Mouse (Mus musculus) lung, postnatal 36 days (tissue): ENCODE results near the gene Nme3.
A peak's percentile ranks its signal among the peaks of the same experiment; 100 is the strongest.

ENCODE experiments used
- DNase-seq: peaks from one replicate; pipeline ENCODE4 v3.0.0; 2022; ENCODE audit warnings: mixed read lengths

The Nme3 gene

DNA sequence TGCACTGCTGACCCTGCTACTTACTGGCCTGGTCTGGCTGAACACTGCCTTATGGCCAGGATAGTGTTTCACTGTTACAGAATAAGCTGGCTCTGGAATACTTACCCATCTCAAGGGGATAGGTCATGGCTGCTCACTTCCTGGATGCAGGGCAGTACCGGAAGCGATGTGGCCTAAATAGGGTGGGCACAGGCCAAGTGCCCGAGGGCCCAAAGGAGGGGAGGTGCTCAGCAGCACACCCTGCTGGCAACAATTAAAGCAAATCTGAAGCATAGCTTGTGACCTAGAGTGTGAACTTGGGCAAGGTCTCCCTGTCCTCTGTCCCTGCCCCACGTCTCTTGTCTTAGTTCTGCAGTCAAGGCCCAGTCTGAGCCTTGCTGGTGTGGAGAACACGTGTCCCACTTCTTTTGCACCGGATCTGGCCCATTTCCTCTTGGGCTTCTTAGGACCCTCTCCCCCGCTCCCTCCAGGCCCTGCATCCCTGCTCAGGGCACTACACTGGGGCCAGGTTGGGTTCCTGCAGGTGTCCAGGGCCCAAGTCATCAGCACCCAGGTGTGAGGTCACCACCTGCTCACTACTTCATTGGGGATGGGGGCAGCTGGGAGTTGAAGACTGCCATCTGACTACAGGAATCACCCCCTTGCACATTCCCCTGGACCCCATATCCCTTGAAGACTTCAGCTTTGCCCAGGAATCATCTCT, 14.4 kb upstream of the Nme3 start:
- peak; percentile 32 for DNase-seq

DNA sequence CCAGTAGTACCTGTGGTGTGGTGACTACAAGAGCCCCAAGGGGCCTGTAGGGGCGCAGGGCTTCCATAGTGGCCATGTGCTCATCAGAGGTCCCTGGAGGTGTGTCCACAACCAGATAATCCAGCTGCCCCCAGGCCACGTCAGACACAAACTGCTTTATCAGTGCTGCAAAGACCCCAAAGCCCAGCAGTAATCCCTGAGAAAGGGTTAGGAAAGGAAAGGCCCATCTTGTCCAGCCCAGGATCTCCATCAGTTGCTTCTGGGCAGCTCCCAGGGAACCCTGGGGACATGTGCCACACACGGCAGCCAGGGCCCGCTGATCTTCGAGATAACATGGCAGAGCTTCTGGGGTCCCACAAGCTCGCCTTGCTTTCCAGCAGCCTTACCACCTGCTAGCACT, 11.9 kb upstream of the Nme3 start:
- no peak for DNase-seq

DNA sequence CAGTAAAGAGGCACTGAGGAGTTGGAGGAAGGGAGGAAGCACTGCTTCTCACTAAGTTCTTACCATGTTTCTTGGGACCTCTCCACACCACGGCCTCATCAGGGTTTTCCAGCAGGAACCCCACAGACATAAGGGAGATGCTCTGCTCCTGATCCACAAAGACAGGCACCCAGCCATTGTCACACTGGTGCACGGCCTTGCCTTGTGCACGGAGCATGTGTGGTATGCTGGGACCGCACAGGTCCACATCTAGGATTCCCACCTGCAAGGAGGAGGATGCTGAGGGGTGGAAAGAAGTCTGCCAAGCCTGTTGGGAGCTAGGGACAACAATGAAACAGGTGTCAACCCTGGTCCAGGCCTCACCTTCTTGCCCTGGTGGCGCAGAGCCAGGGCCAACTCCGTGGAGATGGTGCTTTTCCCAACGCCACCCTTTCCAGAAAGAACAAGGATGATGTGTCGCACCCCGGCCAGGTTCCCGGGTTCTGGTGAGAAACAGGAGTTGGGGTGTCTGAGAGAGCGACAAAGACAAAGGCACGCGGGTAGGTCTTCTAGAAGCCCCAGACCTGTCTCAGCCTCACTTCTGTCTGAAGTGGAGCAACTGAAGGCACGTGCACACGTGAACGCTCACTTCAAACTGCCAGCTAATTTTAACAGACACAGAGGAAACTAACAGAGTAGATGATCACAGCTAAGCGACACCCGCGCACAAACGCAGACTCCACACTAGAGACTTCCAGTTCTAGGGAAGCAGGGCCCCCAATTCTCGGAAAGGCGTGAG, 10.8 kb upstream of the Nme3 start:
- no peak for DNase-seq

DNA sequence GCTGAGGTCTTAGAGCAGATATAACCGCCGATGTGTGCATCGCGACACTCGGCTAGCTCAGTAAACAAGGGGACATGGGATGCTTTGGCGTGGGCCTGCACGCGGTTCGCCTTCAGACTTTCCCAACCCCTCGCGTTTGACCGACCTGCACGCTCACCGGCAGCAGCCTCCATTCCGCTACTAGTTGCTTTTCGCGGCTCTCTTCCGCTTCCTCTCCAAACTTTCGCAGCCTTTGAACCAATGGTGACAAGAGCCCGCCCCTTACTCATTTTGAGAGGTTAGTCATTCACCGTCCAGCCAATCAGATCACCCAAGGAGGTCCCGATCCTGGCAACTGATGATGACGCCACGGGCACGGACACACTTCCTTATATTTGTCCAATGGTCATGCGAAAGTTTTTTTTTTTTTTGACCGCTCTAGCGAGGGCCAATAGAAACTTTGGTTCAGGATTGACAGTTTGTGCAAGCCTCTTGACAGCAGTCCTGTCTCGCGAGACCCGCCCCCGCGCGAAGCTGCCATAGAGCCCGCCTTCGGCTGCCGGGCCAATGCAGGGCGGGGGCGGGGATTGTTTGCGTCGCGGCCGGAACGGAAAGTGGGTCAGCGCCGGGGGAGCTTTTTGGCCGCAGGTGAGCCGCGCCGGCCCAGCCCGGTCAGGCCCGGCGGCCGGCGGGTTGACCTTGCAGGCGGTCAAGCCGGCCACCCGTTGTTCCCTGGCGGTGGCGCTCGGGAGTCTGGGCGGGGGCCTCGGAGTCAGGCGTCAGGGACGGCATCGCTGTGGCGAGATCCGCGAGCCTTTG, 10.0 kb upstream of the Nme3 start, which contains the start of the genes Nubp2 and Spsb3:
Nubp2 (minus strand) TSS at position 216 of the 798 bp plus-strand sequence.
Spsb3 (plus strand) TSS at position 510 of the 798 bp plus-strand sequence.
- peak; percentile 100 for DNase-seq

DNA sequence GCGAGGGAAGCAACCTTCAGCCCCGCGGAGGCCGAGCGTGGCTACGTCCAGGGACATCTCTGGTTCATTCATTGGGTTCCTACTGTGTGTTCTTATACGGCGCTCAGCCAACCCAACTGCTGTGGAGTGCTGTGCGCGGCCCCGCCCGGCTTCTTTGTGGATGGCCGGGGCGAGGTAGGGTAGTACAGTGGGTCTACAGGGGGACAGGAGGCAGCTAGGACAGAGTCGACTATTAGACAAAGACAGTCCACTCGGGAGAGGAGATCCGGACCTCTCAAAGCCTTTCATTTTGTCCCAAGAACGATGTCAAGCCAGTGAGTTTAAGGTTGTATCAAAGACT, 9.4 kb upstream of the Nme3 start:
- DNase-seq = no peak

DNA sequence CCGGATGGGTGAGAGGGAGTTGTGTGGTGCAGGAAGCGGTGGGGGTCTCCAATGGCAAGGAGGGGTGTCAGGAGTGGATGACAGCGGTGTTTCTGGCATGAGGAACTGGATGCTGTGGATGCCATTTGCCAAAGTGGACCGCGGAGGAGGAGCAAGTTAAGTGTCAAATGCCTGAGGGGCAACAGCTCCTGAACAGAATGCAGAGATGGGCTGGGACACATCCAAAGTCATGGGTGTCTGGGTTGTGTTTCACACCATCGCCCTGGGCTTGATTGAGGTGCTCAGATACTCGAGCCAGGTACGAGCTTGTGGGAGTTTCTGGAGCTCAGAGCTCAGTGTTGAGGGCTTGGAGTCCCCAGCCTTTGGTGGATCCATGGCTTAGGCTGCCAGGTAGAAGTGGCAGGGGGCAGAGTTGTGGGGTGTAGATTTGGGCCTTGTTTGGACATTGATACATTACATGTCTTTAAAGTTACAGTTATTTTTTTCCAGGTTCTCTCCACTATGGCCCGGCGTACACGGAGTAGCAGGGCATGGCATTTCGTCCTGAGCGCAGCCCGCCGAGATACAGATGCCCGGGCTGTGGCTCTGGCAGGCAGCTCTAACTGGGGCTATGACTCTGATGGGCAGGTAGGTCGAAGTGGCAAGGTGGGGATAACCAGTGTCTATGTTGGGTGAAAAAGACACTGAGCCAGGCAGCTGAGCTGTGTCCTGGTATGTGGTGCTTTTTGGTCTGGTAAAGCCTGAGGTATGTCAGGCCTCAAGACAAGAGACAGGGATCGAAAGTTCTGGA, 8.8 kb upstream of the Nme3 start:
- no peak for DNase-seq

DNA sequence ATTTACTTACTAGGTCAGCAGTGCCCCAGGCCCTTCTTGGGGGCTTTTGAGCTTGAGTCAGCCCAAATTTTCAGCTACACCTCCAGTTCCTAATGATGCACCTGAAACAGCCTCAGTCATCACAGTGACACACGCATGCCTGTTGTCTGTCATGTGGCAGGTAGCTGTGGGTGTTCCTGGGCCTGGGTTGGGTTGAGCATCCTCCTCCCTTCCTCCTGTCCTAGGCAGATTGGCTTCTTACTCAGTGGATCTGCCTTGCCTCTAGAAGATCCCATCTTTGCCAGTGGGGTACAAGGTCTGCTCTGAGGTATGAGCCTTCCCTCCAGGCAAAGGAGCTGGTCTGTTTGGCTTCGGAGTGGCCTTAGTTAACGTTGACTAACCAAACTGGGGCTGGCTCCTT, 7.4 kb upstream of the Nme3 start:
- DNase-seq = no peak

DNA sequence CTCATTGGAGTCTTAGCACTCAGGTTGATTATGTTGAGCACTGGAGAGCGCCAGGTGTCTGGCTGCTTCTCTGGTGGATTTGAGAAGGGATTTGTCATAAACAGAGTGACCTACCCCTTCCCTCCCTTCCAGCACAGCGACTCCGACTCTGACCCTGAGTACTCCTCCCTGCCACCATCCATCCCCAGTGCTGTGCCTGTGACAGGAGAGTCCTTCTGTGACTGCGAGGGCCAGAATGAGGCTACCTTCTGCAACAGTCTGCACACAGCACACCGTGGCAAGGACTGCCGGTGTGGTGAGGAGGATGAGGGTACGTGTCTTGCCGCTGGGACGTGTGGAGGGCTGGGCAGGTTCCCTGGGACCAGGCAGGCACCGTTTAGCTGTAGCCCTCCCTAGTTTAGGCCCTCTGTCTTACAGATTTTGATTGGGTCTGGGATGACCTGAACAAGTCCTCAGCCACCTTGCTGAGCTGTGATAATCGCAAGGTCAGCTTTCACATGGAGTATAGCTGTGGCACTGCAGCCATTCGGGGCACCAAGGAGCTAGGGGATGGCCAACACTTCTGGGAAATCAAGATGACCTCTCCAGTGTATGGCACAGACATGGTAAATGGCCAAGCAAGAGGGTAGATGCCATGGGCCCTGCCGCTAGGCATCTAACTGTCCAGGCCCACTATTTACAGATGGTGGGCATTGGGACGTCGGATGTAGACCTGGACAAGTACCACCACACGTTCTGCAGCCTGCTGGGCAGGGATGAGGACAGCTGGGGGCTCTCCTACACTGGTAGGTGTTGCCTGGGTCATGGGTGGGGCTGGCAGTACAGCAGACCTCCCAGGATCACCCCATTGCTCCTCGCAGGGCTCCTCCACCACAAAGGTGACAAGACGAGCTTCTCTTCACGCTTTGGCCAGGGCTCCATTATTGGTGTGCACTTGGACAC, 5.9 kb upstream of the Nme3 start:
- DNase-seq = no peak

DNA sequence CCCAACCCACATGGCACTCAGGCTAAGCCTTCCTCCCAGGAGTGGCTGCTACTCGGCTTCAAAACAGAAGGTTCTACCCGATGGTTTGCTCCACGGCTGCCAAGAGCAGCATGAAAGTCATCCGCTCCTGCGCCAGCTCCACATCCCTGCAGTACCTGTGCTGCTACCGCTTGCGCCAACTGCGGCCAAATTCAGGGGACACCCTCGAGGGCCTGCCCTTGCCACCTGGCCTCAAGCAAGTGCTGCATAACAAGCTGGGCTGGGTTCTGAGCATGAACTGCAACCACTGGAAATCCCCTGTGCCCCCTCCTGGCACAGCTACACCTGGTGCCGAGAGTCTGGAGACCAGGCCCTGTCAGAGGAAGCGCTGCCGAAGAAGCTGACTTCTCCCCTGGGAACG, 5.0 kb upstream of the Nme3 start:
- DNase-seq = no peak

DNA sequence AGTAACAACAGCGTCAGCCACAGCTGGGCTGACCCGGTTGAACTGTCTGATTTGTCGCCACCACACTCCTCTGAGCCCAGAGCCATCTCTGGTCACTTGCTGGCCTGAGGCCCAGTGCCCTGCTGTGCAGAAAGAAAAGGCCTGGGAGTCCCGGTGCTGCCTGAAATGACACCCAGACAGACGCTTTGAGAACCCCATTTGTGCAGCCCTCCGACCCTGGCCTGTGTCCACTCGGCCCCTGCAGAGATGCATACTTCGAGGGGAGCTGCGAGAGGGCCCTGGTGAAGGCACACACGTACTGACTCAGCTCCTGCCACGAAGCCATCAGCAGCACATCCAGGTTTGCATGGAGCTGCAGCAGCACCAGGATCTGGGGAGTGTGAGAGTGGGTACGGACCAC, 3.5 kb upstream of the Nme3 start:
- DNase-seq = no peak

DNA sequence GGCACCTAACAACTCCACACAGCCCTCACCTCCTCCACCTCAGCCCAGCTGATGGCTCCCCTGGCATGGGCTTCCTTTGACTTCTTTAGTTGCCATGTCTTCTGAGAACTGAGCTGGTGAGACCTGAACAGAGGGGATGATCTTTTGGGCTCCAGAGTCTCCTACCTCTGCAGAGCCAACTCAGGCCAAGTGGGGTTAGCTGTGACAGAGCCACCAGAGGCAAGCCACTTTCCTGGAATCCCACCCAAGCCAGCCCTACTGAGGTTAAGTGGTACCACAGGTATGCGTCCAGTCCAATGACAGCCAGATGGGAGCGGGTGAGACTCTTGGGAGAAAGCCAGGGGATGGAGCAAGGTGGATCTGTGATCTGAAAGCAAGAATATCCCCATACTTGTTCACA, 3.0 kb upstream of the Nme3 start:
- DNase-seq = no peak

DNA sequence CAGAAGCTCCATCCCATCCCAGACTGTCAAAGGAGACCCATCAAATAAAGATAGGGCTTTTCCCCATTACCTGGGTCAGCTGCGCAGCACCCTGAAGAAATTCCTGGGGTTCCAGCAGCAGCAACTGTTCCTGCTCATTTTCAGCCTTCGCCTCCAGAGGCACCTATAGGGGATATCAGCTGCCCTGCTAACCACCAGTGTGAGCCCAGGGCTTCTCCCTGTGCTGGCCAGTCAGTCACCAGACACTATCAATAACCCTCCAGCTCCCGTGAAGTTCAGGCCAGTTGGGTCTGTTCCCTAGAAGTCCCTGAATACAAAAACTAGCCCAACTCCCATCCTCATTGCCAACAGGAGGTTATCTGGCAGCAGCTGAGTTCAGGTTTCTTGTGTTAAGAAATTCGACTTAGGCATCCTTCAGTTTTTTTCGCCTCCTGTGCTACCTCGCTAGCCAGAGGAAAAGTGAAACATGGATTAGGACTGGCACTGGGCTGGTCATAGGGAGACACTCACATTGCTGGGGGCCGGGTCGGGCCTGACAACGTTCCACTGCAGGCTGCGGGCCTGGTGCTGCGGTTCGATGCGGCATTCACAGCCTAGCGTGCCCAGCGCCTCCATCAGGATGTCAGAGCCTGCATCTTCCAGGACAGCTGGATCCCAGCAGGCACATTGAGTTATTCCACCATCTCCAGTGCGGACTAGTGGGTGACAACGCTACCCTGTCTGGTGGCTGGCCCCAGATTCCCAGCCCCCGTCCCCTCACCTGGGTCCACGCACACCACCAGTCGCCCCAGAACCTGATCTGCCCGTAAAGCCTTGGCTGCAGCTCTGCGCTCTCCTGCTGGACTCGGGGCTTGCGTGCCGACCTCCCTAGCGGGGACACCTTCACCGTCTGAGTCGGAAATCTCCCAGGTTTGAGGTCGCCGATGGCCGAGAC, 2.0 kb upstream of the Nme3 start:
- no peak for DNase-seq

DNA sequence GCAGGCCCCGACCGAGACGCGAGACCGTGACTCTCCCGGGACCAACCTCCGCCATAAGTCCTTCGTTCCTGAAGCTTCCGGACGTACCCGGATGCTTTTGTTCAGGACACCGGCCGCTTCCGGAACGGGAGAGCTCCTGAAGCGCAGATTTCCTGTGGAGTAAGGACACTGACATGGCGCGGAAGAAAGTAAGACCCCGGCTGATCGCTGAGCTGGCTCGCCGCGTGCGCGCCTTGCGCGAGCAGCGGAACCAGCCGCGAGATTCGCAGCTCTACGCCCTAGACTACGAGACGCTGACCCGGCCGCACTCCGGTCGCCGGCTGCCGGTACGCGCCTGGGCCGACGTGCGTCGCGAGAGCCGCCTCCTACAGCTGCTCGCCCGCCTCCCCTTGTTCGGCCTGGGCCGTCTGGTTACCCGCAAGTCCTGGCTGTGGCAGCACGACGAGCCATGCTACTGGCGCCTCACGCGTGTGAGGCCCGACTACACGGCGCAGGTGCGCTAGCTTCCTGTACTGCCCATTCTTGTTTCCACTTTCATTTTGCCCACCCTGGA, 1.2 kb upstream of the Nme3 start, which contains the start of the genes Eme2 and Mrps34:
Eme2 (minus strand) TSS at position 93 of the 553 bp plus-strand sequence.
Mrps34 (plus strand) TSS at position 122 of the 553 bp plus-strand sequence.
- peak; percentile 88 for DNase-seq

DNA sequence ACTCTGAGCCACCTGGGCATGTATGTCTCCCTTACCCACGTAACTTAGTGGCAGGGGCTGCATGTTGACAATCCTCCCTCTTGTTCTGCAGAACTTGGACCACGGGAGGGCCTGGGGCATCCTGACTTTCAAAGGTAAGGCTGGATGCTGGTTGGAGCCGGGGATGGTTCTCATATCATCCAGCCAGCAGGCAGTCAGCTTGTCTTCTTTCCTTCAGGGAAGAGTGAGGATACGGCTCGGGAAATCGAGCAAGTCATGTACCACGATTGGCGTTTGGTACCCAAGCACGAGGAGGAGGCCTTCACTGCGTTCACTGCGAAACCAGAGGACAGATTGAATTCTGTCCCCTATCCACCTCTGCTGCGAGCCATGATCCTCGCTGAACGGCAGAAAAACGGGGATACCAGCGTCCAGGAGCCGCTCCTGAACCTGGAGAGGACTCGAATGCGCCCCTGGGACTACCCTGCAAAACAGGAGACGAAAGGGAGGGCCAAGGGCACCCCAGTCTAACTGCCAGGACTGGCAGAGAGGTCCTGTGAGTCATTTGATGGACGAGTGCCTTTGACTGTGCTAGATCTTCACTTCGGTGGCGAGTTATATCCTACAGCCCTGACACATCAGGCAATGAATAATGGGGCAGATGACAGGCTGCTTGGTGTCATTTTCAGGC, 594 bp upstream of the Nme3 start:
- no peak for DNase-seq

DNA sequence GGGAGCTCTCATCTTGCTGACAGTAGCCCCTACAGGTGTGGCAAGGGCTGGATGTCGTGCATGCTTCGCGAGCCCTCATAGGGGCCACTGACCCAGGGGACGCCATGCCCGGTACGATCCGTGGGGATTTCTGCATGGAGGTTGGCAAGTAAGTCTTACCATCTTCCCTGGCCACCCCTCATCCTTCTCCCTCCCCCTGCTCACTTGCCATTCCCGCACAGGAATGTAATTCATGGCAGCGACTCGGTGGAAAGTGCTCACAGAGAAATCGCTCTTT, 631 bp downstream of the Nme3 start:
- DNase-seq = no peak

DNA sequence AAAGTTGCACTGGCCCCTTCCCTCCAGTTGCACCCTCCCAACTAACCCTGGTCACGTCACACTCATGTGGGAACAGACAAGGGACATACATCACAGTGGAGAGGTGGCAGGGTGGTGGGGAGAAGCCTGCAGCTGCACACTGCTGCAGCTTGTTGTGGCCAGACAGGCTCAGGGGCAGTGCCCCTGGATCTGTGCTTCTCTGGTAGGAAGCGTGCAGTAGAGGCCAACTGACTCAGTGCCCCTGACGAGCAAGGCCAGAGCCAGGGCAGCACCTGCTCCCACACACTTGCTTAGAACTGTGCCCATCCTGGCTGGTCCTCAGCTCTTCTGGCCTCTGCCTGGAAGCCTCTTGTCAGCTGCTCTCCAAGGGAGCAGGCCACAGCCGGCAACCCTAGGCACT, 1.3 kb downstream of the Nme3 start:
- no peak for DNase-seq

DNA sequence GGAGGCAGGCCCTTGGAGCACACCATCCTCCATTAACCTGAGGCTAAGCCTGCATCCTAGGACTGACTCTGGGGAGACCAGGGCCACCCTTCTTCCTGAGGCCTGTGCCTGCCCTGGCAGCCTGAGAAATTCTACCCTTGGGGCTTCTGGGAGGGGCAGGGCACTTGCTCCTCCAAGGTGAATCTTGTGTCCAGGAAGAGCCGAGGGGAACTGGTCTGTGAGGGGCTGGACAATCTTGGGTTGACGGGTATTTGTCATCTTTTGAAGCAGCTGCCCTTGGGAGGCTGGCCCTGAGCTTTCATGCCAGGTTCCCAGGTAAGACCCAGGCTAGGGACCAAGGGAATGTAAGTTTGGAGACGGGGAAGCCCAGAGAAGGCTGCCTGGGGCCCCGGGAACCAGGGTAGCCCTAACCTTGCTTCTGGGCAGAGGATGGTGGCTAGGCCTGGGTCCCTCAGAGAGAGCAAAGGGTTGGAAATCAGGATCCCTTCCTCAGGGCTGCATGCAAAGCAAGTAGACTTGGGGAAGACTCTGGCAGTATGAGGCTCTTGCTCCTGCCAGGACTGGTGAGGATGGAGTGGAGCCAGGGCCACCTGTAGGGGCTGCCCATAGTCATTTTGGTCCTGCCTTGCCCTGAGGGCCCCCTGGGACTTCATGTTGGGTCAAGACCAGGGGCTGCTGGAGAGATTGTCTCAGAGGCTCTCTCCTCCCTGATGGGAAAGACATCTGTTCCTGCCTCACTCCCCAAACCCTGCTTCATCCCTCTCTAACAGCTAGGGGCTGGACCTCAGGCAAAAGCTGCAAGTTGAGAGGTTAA, 1.9 kb downstream of the Nme3 start:
- DNase-seq = no peak

DNA sequence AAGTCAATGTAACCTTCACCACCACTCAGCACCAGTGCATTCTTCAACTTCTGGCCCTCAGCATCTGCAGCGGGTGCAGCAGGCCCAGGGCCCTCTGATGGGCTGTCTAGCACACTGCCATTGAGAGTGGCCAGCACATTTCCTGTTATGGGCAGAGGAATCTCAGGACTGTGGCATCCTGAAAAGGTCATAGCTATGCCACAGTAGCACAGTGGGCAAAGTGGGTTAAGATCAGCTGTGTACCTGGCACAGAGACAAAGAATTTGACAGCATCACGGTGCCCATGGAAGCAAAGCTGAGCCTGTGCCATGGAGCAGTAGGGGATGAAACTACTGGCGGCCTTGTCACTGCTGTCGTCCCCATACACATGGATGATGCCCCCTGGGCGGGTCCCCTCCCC, 2.9 kb downstream of the Nme3 start:
- DNase-seq = no peak

DNA sequence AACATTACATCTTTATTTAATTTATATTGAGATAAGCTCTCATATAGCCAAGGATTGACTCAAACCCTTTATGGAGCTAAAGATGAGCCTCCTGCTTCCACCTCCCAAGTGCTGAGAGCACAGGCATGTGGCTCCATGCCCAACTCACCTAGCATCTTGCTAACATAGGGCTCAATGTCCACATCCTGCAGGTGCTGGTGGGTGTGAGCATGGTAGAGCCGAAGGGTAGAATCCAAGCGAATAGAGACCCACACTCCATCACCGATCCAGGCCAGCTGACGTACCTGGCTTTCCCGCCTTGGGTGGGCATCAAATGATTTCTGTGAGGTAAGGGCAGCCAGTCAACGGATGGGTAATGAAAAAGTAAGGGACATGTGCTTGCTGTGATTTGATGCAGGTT, 3.7 kb downstream of the Nme3 start:
- DNase-seq = no peak
